Mouse (Mus musculus): ENCODE data around the gene Tnfrsf4. TPM values are rescaled to one million over a fixed set of nuclear protein-coding genes. Genes with fewer than 3 reads are reported as not detected.

Gene Tnfrsf4
- polyA plus RNA-seq, 1 experiment from 2014 or later, result 0.39 TPM

DNA sequence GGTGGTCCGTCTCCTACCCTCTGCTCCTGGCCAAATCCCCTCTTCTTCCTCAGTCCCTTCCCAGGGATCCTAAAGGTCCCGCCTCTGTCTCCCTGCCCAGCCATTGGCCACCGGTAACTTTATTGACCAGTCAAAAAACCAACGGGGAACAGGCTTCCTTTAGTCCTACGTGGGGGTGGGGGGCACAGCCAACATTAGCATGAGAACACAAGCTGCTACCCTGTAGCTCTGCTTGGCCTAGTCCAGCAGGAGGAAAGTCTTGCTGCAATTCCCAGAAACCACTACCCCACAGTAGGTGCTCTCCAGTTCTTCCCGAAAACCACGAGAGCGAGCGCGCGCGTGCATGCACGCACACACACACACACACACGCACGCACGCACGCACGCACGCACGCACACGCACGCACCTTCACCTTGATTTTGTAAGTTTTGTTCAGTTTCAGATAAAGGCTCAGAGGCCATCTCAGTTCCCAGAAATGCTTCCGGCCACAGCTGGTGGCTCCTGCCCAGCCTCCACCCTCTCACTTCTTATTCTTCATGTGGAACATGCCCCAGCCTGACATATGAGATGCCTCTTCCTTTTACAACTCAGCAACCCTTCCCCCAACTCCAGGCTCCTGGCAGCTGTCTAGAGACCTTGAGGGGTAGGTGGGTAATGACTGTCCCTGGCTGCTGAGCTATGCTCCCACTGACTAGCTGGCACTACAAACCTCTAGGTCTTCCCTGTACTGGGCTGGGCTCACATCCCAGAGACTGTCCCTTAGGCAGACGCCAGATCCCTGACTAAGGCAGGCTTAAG, 18.1 kb downstream of the Tnfrsf4 start:
- whole genome bisulfite sequencing, result 3% methylated on average over 23 of the region's 24 CpGs

DNA sequence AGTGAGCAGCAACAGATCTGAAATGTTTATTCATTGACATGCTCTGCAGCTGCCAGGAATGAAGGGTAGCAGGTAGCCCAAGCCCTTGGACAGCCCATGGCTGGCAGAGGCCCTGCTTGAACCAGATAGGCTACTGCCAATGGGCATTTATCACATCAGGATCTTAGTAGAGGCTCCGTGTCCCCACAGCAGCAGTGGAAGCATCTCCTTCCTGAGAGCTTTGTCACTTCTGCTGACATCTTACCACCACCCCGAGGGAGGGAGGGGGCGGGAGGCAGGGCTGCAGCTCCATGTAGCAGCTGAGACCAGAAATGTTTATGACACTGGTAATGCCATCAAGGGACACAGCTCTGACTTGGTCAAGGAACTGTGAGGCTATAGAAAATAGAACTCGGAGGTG, 19.2 kb downstream of the Tnfrsf4 start:
- no peak overlapping the region for H3K4me3 ChIP-seq (ENCODE audit: low read depth, low read length)
- H3K27ac ChIP-seq (ENCODE audit: low read depth, low read length), result no peak overlapping the region
- WGBS, result 81% methylated on average over 4 of the region's 4 CpGs
- ATAC-seq (ENCODE audit: low FRiP score), result no peak
- no peak overlapping the region for H3K4me2 ChIP-seq (replicated peaks; ENCODE audit: low read depth, low read length)
- no peak for DNase-seq (ENCODE audit: low spot score)
- no peaks in the 10 kb centered on the region for H3K36me3 ChIP-seq (ENCODE audit: control insufficient read depth, insufficient read depth, low read length)
- H3K9me3 ChIP-seq (ENCODE audit: control insufficient read depth, low read length), result no peaks in the 10 kb centered on the region
- H3K4me1 ChIP-seq (replicated peaks; ENCODE audit: control insufficient read depth, insufficient read depth, low read length), result peaks cover 6% of the 10 kb centered on the region
- no peak overlapping the region for H3K9ac ChIP-seq (ENCODE audit: low read depth, low read length)
- H3K27me3 ChIP-seq (ENCODE audit: control insufficient read depth, insufficient read depth, low read length), result peaks cover 18% of the 10 kb centered on the region

More for the DNA sequence above, 18.1 kb downstream of the Tnfrsf4 start:
- ATAC-seq (ENCODE audit: low FRiP score) (peak; percentile 94), DNase-seq (ENCODE audit: low spot score) (peak; percentile 86)
- Histone ChIP-seq H3K4me3 (ENCODE audit: low read depth, low read length) (peak overlapping the region; percentile 33), H3K9ac (ENCODE audit: low read depth, low read length) (peak overlapping the region; percentile 40), H3K27me3 (ENCODE audit: control insufficient read depth, insufficient read depth, low read length) (peaks cover 18% of the 10 kb centered on the region), H3K4me1 (replicated peaks; ENCODE audit: control insufficient read depth, insufficient read depth, low read length) (peaks cover 6% of the 10 kb centered on the region), H3K4me2 (replicated peaks; ENCODE audit: low read depth, low read length) (peak overlapping the region; percentile 68), H3K27ac (ENCODE audit: low read depth, low read length) (peak overlapping the region; percentile 81), H3K9me3 (ENCODE audit: control insufficient read depth, low read length) (no peaks in the 10 kb centered on the region), H3K36me3 (ENCODE audit: control insufficient read depth, insufficient read depth, low read length) (no peaks in the 10 kb centered on the region)

DNA sequence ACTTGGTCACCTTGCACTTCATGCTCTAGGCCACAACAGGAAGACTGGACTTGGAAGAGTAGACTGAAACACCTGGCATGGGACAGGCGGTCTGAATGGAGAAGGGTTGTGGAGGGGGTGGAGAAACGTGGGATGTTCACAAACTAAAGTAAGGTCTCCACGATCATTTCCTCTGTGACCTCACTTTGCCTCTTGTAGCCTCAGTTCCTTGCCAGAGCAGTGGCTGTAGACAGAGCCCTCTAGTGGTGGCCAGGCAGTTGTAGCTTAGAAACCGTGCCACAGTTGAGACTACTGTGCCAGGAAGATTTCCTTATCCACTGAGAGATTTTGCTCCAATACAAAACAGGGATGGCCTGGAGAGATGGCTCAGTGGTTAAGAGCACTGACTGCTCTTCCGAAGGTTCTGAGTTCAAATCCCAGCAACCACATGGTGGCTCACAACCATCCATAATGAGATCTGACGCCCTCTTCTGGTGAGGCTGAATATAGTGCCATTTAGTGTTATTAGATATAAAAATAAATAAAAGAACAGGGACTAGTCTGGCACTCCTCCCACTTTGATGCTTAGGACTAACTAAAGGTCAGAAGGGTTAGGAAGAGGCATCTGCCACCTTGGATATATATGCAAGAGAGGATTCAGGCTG, 20.0 kb downstream of the Tnfrsf4 start:
- Histone ChIP-seq H3K4me2 (replicated peaks; ENCODE audit: low read depth, low read length) (no peak overlapping the region), H3K4me1 (replicated peaks; ENCODE audit: control insufficient read depth, insufficient read depth, low read length) (peaks cover 6% of the 10 kb centered on the region), H3K9me3 (ENCODE audit: control insufficient read depth, low read length) (no peaks in the 10 kb centered on the region), H3K4me3 (ENCODE audit: low read depth, low read length) (no peak overlapping the region), H3K9ac (ENCODE audit: low read depth, low read length) (no peak overlapping the region), H3K36me3 (ENCODE audit: control insufficient read depth, insufficient read depth, low read length) (no peaks in the 10 kb centered on the region), H3K27me3 (ENCODE audit: control insufficient read depth, insufficient read depth, low read length) (peaks cover 18% of the 10 kb centered on the region), H3K27ac (ENCODE audit: low read depth, low read length) (no peak overlapping the region)
- 53% methylated on average over 6 of the region's 6 CpGs for WGBS
- DNase-seq (ENCODE audit: low spot score) (peak; percentile 60), ATAC-seq (ENCODE audit: low FRiP score) (no peak)

DNA sequence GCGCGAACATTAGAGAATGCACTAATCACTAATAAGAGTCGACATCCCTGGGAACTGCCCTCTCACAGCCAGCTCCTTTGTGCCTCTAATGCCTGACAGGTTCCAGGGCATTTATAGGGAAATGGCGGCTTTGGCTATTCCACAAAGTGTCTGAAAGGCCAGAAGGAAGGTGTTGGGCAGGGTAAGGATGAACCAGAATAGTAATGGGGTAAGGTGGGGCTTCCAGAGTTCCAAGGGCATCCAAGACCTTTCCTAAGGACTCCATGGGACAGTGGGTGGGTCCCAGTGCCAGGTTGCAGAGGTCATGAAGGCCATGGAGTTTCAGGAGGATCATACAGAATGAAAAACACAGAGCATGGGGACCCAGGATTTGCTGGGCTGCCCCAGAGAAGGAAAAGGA, 20.7 kb downstream of the Tnfrsf4 start:
- Histone ChIP-seq H3K36me3 (ENCODE audit: control insufficient read depth, insufficient read depth, low read length) (no peaks in the 10 kb centered on the region), H3K4me1 (replicated peaks; ENCODE audit: control insufficient read depth, insufficient read depth, low read length) (peaks cover 6% of the 10 kb centered on the region), H3K4me3 (ENCODE audit: low read depth, low read length) (no peak overlapping the region), H3K4me2 (replicated peaks; ENCODE audit: low read depth, low read length) (no peak overlapping the region), H3K9me3 (ENCODE audit: control insufficient read depth, low read length) (no peaks in the 10 kb centered on the region), H3K27ac (ENCODE audit: low read depth, low read length) (no peak overlapping the region), H3K9ac (ENCODE audit: low read depth, low read length) (no peak overlapping the region), H3K27me3 (ENCODE audit: control insufficient read depth, insufficient read depth, low read length) (peaks cover 18% of the 10 kb centered on the region)
- DNase-seq (ENCODE audit: low spot score), result no peak
- no peak for ATAC-seq (ENCODE audit: low FRiP score)
- 51% methylated on average over 4 of the region's 4 CpGs for WGBS

DNA sequence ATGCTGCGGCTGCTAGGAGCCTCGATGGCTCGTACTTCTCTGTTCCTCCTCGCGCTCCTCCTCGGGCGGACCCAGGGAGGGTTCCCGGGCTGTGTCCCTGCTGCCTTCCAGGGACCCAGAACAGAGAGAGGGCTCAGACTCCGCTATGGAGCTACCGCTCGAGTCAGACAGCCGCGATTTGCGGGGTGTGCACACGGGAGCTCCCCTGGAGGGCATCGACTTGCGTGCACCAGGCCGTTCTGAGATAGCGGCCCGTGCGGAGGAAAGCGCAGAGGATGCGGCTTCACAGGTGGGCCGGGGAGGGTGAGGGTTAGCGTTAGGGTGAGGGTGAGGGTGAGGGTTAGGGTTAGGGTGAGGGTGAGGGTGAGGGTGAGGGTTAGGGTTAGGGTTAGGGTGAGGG, 21.3 kb downstream of the Tnfrsf4 start:
- H3K9ac ChIP-seq (ENCODE audit: low read depth, low read length), result no peak overlapping the region
- DNase-seq (ENCODE audit: low spot score) (peak; percentile 33), ATAC-seq (ENCODE audit: low FRiP score) (no peak)
- peak overlapping the region; percentile 29 for H3K4me2 ChIP-seq (replicated peaks; ENCODE audit: low read depth, low read length)
- peaks cover 6% of the 10 kb centered on the region for H3K4me1 ChIP-seq (replicated peaks; ENCODE audit: control insufficient read depth, insufficient read depth, low read length)
- H3K4me3 ChIP-seq (ENCODE audit: low read depth, low read length), result peak overlapping the region; percentile 10; the same call in 1 of the 2 replicates
- H3K27ac ChIP-seq (ENCODE audit: low read depth, low read length), result no peak overlapping the region
- no peaks in the 10 kb centered on the region for H3K36me3 ChIP-seq (ENCODE audit: control insufficient read depth, insufficient read depth, low read length)
- 4% methylated on average over 25 of the region's 25 CpGs for WGBS
- peaks cover 18% of the 10 kb centered on the region for H3K27me3 ChIP-seq (ENCODE audit: control insufficient read depth, insufficient read depth, low read length)
- H3K9me3 ChIP-seq (ENCODE audit: control insufficient read depth, low read length), result no peaks in the 10 kb centered on the region

DNA sequence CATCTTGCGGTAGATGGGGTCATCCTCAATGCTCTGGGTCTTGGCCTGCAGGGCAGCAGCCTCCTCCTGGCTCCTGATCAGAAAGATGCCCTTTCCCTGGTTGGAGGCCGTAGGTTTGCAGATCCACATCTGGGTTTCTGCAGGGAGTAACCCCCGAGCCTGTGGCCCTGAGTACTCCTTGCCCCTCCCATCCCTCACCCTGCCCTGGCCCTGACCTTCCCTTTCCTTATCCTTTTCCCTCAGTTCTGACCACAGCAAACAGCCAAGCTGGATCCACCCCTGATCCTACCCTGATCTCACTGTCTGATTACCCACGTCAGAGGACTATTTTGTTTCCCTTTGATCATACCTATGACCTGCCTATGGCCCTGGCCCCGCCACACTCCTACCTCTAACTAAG, 31.1 kb downstream of the Tnfrsf4 start:
- Histone ChIP-seq H3K4me1 (replicated peaks; ENCODE audit: control insufficient read depth, insufficient read depth, low read length) (no peaks in the 10 kb centered on the region), H3K27me3 (ENCODE audit: control insufficient read depth, insufficient read depth, low read length) (no peaks in the 10 kb centered on the region), H3K27ac (ENCODE audit: low read depth, low read length) (no peak overlapping the region), H3K9ac (ENCODE audit: low read depth, low read length) (no peak overlapping the region), H3K36me3 (ENCODE audit: control insufficient read depth, insufficient read depth, low read length) (no peaks in the 10 kb centered on the region), H3K4me2 (replicated peaks; ENCODE audit: low read depth, low read length) (no peak overlapping the region), H3K4me3 (ENCODE audit: low read depth, low read length) (no peak overlapping the region), H3K9me3 (ENCODE audit: control insufficient read depth, low read length) (no peaks in the 10 kb centered on the region)
- no peak for ATAC-seq (ENCODE audit: low FRiP score)
- no peak for DNase-seq (ENCODE audit: low spot score)
- 70% methylated on average over 5 of the region's 5 CpGs for WGBS

DNA sequence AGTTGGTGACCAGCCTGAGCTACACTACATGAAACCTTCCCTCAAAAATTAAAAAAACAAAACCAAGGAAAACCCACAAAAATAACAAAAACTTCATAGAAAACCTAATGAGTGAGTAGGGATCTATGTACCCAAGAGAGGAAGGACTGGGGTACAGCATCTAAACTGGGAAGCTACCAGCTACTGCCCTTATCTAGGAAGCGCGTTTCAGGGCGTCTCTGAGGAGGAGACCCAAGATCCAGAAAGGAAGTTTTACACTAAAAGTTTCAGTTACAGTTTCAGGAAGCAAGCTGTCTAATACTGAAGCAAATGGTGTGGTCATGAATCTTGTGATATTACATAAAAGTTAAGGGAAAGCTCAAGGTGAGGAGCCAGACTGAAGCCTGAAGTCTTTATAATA, 36.1 kb downstream of the Tnfrsf4 start:
- DNase-seq (ENCODE audit: low spot score) (no peak), ATAC-seq (ENCODE audit: low FRiP score) (no peak)
- Histone ChIP-seq H3K4me3 (ENCODE audit: low read depth, low read length) (no peak overlapping the region), H3K9ac (ENCODE audit: low read depth, low read length) (no peak overlapping the region), H3K4me2 (replicated peaks; ENCODE audit: low read depth, low read length) (no peak overlapping the region), H3K27ac (ENCODE audit: low read depth, low read length) (no peak overlapping the region), H3K27me3 (ENCODE audit: control insufficient read depth, insufficient read depth, low read length) (no peaks in the 10 kb centered on the region), H3K4me1 (replicated peaks; ENCODE audit: control insufficient read depth, insufficient read depth, low read length) (no peaks in the 10 kb centered on the region), H3K36me3 (ENCODE audit: control insufficient read depth, insufficient read depth, low read length) (no peaks in the 10 kb centered on the region), H3K9me3 (ENCODE audit: control insufficient read depth, low read length) (no peaks in the 10 kb centered on the region)
- 85% methylated on average over 3 of the region's 3 CpGs for WGBS

DNA sequence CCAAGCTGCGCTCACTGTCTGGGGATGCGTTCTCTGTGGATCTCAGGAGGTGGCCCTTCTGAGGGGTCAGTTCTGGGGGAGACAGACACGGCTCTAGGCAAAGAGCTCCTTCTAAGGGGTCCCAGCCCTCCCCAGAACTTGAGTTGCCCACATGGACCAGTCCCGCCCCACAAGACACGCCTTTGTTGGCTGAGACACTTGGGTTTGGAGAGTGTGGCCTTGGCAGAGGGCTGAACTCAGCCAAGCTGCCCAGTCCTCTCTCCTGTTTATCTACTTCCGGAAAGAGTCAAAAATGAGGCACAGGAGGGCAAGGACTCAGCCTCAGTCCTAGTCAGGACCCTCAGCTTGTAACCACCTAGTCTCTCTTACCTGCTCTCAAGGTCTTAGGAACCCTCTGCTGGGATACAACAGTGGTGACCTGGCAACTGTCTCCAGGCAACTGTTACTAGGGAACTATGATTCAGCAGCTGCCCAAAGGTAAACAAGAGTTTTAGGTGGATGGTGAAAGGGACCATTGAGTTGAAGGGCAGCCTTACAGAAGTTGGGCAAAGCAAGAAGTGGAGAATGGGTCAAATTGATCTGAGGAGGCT, 36.8 kb downstream of the Tnfrsf4 start:
- DNase-seq (ENCODE audit: low spot score) (no peak), ATAC-seq (ENCODE audit: low FRiP score) (no peak)
- H3K36me3 ChIP-seq (ENCODE audit: control insufficient read depth, insufficient read depth, low read length), result no peaks in the 10 kb centered on the region
- H3K9me3 ChIP-seq (ENCODE audit: control insufficient read depth, low read length), result no peaks in the 10 kb centered on the region
- no peak overlapping the region for H3K4me2 ChIP-seq (replicated peaks; ENCODE audit: low read depth, low read length)
- H3K27me3 ChIP-seq (ENCODE audit: control insufficient read depth, insufficient read depth, low read length), result no peaks in the 10 kb centered on the region
- WGBS, result 76% methylated on average over 6 of the region's 6 CpGs
- H3K9ac ChIP-seq (ENCODE audit: low read depth, low read length), result no peak overlapping the region
- no peak overlapping the region for H3K4me3 ChIP-seq (ENCODE audit: low read depth, low read length)
- no peaks in the 10 kb centered on the region for H3K4me1 ChIP-seq (replicated peaks; ENCODE audit: control insufficient read depth, insufficient read depth, low read length)
- H3K27ac ChIP-seq (ENCODE audit: low read depth, low read length), result no peak overlapping the region
